Mouse (Mus musculus): ENCODE measurements around the gene Tango2.

GRCm38 (mm10) chr16:18378489-18378888, 30.6 kb upstream of the Tango2 start:
- TF ChIP-seq NELFE (IDR thresholded peaks at IDR 0.05; ENCODE audit: low read depth, low read length) (no peak), CTCF (conservative IDR thresholded peaks at IDR 0.05 in 1 of 2, IDR thresholded peaks at IDR 0.05 in 1 of 2; ENCODE audit: low read depth in 2 of 2, low read length in 2 of 2) (no peak), MAFK (IDR thresholded peaks at IDR 0.05; ENCODE audit: insufficient replicate concordance, low read length) (no peak), ETS1 (conservative IDR thresholded peaks at IDR 0.05; ENCODE audit: low read depth, low read length) (no peak), KAT2A (IDR thresholded peaks at IDR 0.05; ENCODE audit: insufficient replicate concordance, low read length) (no peak)
